Mouse (Mus musculus) gastrocnemius, postnatal 36 days (tissue): Measurements from ENCODE around the gene Elmo2. TPM values are rescaled to one million over a fixed set of nuclear protein-coding genes. Genes with fewer than 3 reads are reported as not detected.

Source experiments
- DNase-seq, 2 experiments: peaks; one replicate each; pipeline ENCODE4 v3.0.0; 2022
- intact Hi-C: fragments of 180-260 bp; cut with DNase I; formaldehyde crosslinking; loops from one replicate; pipeline ENCODE4 v1.15.1; 2025
- total RNA-seq, 2 experiments: library from RNA; stranded (reverse); gene quantifications; 2 replicates each; pipeline ENCODE4 v1.2.3; 2021

The Elmo2 gene
- total RNA-seq, 2 experiments from 2014 or later = 12.2 to 14.5 TPM

- intact Hi-C loops = no loop called here
These were observed 24.9 kb downstream of the Elmo2 start for GRCm38 (mm10) chr2:165301409-165301808.

GRCm38 (mm10) chr2:165300885-165301284 lies 25.4 kb downstream of the Elmo2 start:
- DNase-seq = no peak
- intact Hi-C loops = no loop called here

More at GRCm38 (mm10) chr2:165301409-165301808, 24.9 kb downstream of the Elmo2 start:
- DNase-seq = no peak

GRCm38 (mm10) chr2:165300424-165300823 lies 25.9 kb downstream of the Elmo2 start:
- intact Hi-C loops = no loop called here
- DNase-seq = no peak

- DNase-seq = no peak
- intact Hi-C loops = no loop called here
These were observed 28.9 kb downstream of the Elmo2 start for GRCm38 (mm10) chr2:165297429-165297828.

- intact Hi-C loops = no loop called here
- DNase-seq = no peak
These were observed 29.7 kb downstream of the Elmo2 start for GRCm38 (mm10) chr2:165296571-165296970.

GRCm38 (mm10) chr2:165288315-165289031 lies 37.8 kb downstream of the Elmo2 start:
- DNase-seq = peak; percentile 60 to 63
- intact Hi-C loops = no loop called here

GRCm38 (mm10) chr2:165287202-165287984 lies 38.9 kb downstream of the Elmo2 start, which contains the start of gene Slc35c2:
Gene Slc35c2, minus strand, starts transcription at chr2:165287869.
- DNase-seq = peak; percentile 86 to 96
- intact Hi-C loops = no loop called here

GRCm38 (mm10) chr2:165286361-165287201 lies 39.7 kb downstream of the Elmo2 start:
- intact Hi-C loops = no loop called here
- DNase-seq = no peak

GRCm38 (mm10) chr2:165285621-165286020 lies 40.7 kb downstream of the Elmo2 start:
- intact Hi-C loops = no loop called here
- DNase-seq = no peak

GRCm38 (mm10) chr2:165285034-165285433 lies 41.2 kb downstream of the Elmo2 start:
- DNase-seq = no peak
- intact Hi-C loops = no loop called here

GRCm38 (mm10) chr2:165284377-165284776 lies 41.9 kb downstream of the Elmo2 start:
- intact Hi-C loops = no loop called here
- DNase-seq = no peak

GRCm38 (mm10) chr2:165283644-165284043 lies 42.6 kb downstream of the Elmo2 start:
- intact Hi-C loops = no loop called here
- no peak for DNase-seq

- peak; percentile 24 to 39 for DNase-seq
- intact Hi-C loops = loop anchor here (2.0 kb wide), 1 partner anchor 47 kb away; no protein-coding TSS in a partner anchor
These were observed 44.4 kb downstream of the Elmo2 start for GRCm38 (mm10) chr2:165281779-165282311.

- DNase-seq = no peak
- intact Hi-C loops = no loop called here
These were observed 46.9 kb downstream of the Elmo2 start for GRCm38 (mm10) chr2:165279351-165279750.

- intact Hi-C loops = no loop called here
- DNase-seq = no peak
These were observed 49.0 kb downstream of the Elmo2 start for GRCm38 (mm10) chr2:165277188-165277740.

- intact Hi-C loops = loop anchor here (1.0 kb wide), 1 partner anchor 201 kb away; no protein-coding TSS in a partner anchor
- DNase-seq = peak; percentile 43 to 49
These were observed 50.5 kb downstream of the Elmo2 start for GRCm38 (mm10) chr2:165275824-165276223.

- DNase-seq = no peak
- intact Hi-C loops = no loop called here
These were observed 51.1 kb downstream of the Elmo2 start for GRCm38 (mm10) chr2:165275124-165275640.

GRCm38 (mm10) chr2:165273589-165273988 lies 52.7 kb downstream of the Elmo2 start:
- intact Hi-C loops = no loop called here
- no peak for DNase-seq

- DNase-seq = no peak
- intact Hi-C loops = no loop called here
These were observed 55.0 kb downstream of the Elmo2 start for GRCm38 (mm10) chr2:165271326-165271725.

GRCm38 (mm10) chr2:165270858-165271257 lies 55.4 kb downstream of the Elmo2 start:
- no peak for DNase-seq
- intact Hi-C loops = no loop called here
